Mouse (Mus musculus) left cerebral cortex, adult 9 months (tissue): ENCODE results near the gene Tamm41.

ENCODE experiments used
- DNase-seq, 2 experiments: peaks; one replicate each; pipeline ENCODE4 v3.0.0; 2022; ENCODE audit warnings: low spot score in 2 of 2

Gene Tamm41

DNA sequence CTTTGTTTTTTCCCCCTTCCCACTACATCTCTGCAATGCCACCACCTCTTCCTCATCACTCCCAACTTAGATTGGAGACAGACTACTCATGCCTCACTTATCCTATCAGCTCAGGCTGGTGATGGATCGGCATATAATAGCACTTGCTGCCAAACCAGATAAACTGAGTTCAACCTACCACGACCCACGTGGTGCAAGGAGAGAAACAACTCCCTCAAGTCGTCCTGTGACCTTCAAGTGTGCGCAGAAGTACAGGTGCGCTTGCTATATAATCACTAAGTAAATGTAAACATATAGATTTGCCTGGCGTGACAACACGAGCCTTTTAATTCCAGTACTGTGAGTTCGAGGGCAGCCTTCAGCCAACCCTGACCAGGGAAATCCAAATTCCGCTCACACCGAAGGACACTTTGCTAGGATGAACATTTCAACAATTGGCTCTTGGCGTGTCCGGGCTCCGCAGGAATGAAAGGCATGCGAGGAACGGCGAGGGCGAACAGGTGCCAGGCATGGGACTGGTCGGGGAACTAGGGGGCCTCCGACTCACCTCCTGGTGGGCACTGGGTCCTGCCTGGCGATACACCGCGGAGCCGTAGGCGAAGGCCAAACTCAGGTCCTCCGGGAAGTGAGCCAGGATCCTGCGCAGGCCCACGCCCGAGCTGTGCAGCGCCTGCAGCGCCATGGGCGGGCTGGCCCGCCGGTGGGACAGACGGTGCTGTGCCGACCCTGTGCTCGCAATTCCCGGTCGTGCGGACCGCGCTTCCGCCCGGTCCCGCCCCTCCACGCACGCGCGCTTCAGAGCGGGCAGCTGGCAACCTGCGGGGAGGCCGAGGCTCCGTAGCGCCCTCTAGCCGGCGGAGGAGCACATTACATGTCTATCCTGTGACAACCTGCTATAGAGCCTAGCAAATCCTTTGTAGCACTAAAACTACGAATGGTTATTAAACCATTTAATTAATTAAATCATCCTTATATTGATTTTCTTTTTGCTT, at the start of gene Tamm41:
Gene Tamm41, minus strand, starts transcription at position 774 of the 992 bp plus-strand sequence.
- DNase-seq = peak; percentile 52 to 75

DNA sequence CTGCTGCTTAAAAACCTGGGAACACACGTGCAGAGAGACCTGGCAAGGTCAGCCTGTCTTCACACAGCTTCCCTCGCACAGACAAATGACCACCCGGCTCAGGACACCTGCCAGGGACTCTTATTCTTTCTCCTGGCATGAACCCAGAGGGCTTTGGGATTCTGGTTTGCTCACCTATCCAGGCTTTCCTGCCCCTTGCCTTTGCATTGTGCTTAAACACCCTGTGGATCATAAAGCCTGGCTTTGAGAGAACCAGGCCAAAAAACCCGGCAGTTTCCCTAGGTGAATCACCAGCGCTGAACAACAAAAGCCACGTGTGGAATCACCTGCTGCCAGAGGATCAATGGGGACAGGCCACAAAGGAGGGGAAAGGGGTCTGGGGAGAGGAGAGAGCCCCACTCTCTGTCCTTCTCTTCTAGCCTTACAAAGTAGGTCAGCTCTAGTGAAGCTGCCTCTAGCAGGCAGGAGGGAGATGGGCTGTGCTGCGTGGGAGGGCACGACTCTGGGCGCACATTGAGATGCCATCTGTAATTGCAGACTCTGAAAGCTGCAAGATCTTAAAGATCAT, 47.7 kb upstream of the Tamm41 start:
- DNase-seq = peak; percentile 80 to 89

DNA sequence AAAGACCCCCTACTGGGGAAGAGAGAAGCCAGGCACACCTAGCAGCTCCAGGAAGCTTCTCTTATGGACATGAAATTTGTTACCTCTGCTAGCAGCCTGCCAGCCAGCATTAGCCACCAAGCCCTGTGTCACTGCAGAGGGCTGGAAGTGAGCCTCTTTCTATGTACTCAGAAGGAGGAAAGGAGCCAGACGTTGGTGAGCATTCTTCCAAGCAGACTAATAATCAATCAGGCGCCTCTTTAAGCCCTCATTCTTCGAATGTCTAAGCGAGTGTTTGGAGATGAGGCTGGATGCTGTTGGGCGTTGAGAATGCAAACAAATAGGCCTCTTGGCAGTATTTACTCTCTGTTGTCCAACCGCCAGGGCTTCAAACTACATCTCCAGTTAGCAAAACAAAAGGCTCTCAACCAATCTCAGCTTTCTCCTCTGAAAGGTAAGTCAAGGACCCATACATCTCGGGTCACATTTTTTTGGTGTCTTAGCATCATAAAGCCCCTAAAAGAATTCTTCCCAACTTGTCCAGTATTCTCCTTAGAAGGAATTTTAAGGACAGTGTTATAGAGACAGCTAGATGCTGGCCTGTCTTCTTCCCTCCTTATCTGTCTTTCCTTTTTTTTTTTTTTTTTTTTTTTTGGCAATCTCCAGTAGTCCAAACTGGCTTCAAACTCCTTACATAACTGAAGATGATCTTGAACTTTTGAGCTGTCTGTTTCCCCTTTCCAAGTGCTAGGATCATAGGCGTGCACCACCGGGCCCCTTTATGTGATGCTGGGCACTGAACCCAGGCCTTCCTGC, 39.3 kb upstream of the Tamm41 start:
- no peak for DNase-seq

DNA sequence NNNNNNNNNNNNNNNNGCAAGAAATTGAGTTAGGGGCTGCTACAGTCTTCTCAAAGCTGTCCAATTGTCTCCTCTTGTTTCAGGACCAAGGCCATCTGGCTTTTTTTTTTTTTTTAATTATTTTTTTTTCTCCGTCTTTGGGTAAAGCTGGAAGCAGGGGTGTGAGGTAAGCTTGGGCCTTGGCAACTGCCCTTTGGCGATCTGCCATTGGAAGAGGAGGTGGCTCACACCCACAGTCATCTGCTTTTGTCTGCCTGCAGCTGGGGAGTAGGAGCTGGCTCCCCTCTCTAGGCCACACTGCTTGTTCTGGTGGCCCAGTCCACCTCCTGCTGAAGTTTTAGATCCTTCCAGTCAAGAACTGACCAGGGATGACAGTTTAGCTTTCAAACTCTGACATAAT, 34.3 kb upstream of the Tamm41 start:
- peak in 1 of 2 experiments; percentile 57 for DNase-seq

DNA sequence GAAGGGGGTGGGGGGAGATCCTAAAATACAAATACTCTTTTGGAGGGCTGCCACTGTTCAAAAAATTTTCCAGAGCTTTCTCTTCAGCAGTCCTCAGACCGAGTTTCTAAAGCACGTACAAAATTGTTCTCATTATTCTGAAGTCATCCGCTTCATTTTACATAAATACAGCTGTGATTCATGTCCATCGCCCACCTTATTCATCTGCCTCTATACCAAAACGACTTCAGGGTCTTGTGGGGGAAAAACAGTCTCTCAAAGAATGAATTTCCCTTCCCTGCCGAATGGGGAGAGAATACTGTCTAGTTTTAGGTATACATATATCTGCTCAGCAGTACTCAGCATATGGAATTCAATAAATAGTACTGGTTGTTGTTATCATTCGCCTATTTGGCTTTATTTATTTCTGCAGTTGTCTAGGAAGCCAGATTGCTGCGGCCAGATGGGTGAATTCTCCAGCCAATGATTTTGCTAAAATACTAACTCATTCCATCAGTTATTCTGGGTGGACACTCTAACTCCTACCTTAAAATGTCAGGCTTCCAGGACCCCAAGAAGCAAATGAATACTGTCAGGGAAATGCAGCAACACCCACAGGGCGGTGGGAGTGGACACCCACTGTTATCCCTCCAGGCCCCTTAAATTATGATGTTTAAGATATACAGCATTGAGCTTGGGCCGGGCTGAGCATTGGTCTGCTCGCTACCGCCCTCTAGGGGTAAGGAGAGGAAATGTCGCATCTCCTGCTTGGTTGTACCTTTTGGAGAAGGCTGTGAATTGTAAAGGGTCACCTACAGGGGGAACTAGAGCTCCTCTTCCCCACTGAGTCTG, 27.9 kb upstream of the Tamm41 start:
- DNase-seq = peak in 1 of 2 experiments; percentile 61

DNA sequence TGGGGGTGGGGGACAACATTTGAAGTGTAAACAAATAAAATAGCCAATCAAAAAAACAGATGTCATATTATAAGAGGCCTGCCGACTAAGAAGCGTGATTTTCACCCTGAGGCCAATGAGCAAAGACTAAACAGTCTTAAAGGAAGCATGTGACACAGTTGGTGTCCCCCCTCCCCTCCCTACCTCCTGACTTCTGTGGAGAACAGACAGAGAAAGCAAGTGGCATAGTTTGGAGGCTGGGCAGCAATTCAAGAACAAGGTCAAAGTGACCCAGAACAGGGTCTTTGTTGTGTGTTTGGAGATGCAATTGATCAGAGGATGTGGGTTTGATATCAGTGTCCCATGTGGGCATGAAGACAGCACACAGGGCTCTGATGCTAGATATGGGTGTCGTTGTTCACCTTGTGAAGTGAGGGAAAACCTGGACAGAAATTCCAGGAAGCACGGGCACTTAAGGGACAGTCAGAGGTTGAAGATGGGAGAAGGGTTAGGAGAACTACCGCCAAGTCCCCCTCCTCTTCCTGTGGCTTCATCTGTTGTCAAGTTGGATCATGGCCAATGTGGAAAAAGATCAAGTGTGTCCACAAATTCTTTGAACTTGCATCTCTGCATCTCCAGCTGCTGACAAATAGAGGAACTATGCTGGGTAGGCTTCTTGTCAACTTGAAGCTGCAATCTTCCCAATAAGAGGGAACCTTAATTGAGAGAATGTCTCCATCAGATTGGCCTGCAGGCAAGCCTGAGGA, 25.1 kb upstream of the Tamm41 start:
- DNase-seq = no peak

DNA sequence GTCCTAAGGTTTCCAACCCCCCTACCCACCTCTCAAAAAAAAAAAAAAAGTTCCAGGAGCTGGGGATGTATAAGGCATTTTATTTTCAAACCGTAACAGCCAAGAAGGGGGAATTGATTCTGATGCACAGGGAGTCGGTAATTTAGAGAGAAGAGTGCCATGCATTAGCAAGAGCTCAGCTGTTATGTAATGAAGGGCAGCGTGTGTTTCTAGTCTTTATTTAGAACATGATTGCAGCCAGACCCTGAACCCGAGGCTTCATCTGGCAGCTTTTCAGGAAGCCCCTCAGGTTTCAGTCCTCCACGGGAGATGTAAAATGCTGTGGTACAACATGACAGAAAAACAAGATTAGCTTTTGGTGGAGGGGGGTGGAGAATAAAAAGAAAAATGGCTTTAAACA, 21.6 kb upstream of the Tamm41 start:
- no peak for DNase-seq

DNA sequence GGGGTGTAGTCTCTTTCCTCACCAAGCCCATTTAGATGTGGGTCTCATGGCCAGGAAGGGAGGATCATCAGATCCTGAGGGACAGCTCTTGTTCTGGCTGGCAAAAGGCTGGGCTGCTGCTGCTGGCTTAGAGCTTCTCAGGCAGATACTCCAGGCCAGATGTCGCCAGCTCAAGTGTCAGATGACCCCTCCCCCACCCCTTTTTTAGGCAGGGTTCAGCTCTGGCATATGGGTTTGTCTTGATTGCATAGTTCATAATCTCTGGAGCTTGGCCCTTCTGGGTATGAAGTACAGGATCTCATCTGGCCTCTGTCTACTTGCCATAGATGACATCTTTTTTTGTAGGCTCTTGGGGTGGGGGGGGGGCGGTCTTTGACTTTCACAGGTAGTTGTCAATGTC, 19.0 kb upstream of the Tamm41 start:
- no peak for DNase-seq

DNA sequence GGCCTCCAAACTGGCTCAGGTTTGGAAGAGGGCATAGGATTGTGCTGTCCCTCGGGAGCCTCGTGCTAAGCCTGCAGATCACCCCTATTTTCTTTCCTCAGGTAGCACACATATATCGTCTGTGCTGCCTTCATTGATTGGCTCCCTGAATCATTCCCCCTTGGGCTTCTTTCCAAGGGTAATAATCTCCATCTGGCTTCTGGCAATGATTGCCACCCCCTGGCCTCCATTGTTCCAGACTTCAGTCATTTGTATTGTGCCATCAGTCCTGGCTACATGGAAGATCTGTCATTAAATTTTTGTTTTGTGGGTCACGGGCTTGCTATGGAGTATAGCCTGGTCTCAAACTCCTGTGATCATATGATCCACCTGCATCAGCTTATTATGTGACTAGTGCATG, 17.8 kb upstream of the Tamm41 start:
- DNase-seq = no peak

DNA sequence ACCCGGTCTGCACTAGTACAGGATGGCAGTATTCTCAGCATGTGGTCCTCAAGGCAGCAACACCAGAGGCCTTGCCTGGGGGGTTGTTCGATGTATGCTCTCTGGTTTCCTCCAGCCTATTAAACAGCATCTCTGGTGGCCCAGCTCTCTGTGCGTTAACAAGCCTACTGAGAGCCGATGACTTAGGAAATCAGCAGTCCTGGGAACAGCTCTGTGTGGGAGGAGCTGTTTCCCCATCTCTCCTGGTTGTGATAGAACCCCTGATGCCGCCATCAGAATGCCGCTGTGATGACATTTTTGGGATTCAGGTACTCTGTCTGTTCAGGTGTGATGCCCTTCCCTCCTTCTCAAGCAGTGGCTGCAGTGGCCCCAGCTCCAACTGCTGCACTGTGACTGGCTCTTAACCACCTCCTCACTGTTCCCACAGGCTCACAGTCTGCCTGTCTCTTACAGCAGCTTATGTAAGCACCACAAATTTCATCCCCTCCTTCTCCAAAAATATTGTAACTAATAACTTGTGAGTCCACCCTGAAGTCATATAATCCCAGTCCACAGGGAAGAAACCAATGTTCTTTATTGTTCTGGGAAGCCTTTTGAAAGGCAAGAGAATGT, 14.0 kb upstream of the Tamm41 start:
- DNase-seq = no peak

DNA sequence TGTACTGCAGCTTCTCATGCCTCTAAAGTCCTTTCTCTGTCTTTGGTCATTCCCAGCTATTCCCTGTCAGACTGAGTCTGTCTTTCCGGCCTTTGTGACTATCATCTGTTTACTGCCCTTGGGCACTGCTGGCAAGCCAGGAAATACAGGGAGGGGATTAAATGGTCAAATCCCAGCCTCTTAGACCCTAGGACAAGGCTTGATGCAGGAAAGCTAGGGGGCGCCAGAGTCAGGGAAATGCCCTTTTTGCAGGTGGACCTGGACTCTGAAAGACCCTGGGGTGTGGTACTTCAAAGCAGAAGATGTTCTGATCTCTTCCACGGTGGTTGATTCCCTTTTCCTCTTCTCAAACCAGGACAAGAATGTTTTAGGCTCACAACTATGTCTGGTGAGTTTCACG, 11.3 kb upstream of the Tamm41 start:
- peak in 1 of 2 experiments; percentile 57 for DNase-seq

DNA sequence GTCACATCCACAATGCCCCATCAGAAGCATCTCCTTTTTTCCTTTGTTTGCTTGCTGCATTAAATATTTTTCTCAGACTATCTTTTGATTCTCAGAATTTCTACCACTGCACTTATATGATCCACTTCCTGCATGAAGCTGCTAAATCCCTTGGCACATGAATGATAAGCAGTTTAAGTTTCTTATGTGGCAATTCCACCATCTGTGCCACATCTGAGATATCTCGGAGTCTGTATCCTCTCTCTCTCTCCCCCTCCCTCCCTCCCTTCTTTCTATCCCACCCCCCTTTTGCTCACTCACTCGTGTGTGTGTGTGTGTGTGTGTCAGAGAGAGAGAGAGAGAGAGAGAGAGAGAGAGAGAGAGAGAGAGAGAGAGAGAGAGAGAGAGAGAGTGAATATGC, 10.1 kb upstream of the Tamm41 start:
- no peak for DNase-seq

DNA sequence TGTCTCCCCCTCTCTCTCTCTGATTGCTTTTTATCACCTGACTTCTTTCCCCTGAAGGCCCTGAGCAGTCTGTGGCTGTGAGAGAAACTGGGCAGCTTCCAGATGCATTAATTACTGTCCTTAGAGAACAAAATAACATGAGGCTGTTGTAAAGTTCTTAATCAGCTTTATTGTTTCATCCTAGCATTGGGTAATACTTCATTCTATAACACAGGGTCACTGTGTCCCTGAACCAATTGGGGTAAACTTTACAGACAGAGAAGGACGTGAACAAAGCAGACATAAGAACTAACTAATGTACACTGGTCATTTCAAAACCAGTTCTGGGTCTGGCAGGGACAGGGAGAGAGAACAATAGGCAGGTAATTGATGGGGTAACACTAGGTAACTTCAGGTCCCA, 8.4 kb upstream of the Tamm41 start:
- no peak for DNase-seq

DNA sequence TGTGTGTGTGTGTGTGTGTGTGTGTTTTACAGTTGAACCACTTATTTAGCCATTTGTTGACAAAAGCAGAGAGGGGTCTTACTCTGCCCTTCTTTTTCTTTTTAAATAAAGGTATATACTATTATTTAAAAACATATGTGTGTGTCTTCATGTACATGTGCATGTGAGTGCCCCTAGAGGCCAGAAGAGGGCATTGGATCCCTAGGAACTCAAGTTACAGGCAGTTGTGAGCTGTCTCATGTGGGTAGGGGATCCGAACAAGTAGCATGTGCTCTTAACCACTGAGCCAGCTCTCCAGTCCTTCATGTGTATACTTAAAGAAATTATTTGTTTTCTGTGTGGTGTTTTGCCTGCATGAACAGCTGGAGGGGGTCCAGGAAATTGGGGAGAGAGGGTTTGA, 7.0 kb upstream of the Tamm41 start:
- no peak for DNase-seq

DNA sequence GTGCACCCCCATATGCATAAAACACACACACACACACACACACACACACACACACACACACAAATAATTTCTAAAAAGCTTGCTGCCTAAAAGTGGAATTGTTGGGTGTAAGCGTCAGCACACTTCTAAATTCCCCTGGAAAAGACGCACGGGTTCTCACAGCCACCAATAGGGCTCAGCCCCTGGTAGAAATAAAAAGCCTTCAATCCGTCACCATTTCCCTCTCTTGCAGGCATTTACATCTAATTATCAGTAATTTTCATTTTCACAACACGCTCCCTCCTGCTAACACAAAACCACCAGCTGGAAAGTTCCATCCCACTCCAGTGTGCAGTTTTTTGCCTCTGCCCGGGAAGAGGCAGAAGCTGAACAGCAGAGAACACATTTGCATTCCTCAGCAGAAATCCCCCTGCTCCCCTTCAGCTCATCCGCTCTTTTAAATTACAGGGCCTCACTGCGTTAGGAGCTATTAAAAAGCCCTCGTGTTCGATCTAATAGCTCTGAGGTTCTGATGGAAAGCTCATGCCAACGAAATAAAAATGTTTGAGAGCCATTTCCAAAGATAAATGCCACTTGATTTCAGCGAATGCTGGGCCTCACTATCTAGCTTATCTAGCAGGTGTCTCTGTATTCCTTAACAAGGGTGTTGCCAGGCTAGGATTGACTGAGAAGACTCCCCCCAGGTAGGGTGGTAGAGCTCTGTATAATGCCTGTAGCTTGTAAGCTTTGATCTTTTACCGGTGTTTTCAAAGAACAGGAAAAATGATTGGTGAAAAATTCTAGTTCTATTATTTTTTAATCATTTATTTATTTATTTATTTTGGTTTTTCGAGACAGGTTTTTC, 6.2 kb upstream of the Tamm41 start:
- no peak for DNase-seq

DNA sequence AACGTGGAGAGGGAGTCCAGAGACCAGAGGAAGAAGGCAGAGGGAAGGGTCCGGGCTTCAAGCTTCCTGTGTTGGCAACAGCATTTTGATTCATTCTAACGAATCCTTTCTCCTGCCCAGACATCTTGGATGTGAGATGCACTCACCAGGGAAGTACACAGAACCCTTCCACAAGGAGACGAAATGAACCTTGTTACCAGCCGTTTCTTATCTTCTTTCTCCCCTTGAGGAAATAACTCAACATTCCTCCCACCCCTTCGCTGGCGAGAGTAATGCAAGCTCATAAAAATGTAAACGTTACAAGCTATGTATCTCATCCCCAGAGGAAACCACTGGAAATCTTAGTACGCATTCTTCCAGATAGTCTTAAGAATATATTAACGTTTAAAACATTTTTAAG, 4.9 kb upstream of the Tamm41 start:
- no peak for DNase-seq

DNA sequence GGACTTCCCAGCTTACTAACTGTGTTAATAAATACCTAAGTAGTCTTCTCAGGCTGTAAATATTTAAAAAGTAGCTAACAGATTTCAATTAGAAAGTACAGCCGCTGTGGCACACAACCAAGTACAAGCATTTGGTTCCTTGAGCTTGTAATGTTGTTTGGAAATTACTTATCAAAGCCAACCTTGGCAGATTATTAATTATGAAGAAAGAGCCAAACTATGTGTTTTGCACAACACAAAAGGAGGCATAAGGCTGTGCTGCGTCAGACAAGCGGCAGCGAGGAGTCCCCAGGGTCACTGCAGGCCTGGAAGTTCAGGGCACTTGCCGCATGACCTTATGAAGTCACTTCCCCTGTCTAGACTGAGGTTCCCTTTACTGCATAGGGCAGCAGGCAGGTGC, 4.2 kb downstream of the Tamm41 start:
- no peak for DNase-seq

DNA sequence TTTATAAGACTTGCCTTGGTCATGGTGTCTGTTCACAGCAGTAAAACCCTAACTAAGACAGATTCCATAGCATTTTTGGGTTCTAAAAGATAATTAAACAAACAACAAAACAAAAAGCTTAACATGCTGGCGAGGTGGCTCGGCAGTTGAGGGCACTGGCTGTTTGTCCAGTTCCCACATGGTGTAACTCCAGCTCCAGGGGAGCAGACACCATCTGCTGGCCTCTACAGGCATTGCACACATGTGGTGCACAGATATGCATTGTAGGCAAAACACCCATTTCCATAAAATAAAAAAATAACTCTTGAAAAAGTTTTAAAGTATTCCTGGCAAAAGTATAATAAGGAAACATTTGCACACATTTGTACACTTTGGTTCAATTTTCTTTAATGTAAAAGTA, 7.6 kb downstream of the Tamm41 start:
- no peak for DNase-seq

DNA sequence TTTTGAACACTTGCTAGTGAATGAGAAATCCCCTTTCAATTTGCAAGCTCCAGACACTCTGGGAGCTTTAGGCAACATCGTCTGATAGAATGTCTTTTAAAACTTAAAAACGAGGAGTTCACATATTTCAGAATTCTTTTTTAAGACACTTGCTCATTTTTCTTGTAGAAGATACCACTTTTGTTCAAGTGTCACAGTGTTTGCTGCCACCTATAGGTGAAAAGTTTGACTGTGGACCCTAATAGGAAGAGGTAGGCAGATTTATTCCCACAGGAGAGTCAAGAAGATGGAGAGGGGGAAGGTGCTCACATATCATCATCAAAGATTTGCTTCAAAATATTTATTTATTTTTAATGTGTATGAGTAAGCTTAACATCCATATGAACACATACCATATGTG, 8.4 kb downstream of the Tamm41 start:
- peak in 1 of 2 experiments; percentile 78 for DNase-seq
